Mouse (Mus musculus) forebrain, embryonic 16.5 days (tissue): ENCODE measurements around the gene Acot12. TPM values are rescaled to one million over a fixed set of nuclear protein-coding genes. Genes with fewer than 3 reads are reported as not detected.
"Not testable (repeated sequence)": the region's sequence is repeated elsewhere in the genome, so short reads cannot be mapped to it uniquely, and the experiment has no call there.

Source experiments
- ATAC-seq: fragments of 200-750 bp; cut with Nextera tagmentation; 2 replicates; pipeline ENCODE4 v1.8.0; 2017; ENCODE audit warnings: mild to moderate bottlenecking, moderate library complexity
- H3K27ac ChIP-seq: fragments of 300-500 bp; sonication (generic); 2 replicates; pipeline ENCODE4 v1.5.1; 2014; ENCODE audit warnings: low read length, control low read depth
- H3K27me3 ChIP-seq: fragments of 300-500 bp; sonication (generic); replicated peaks from 2 replicates; pipeline ENCODE4 v1.6.1; 2014; ENCODE audit warnings: low read length; ENCODE audit not compliant: control insufficient read depth, insufficient read depth
- H3K36me3 ChIP-seq: fragments of 300-500 bp; sonication (generic); 2 replicates; pipeline ENCODE4 v1.6.1; 2014; ENCODE audit not compliant: control insufficient read depth, insufficient read depth
- H3K4me1 ChIP-seq: fragments of 300-500 bp; sonication (generic); replicated peaks from 2 replicates; pipeline ENCODE4 v1.6.1; 2014; ENCODE audit warnings: low read length; ENCODE audit not compliant: control insufficient read depth, insufficient read depth
- H3K4me2 ChIP-seq: fragments of 300-500 bp; sonication (generic); 2 replicates; pipeline ENCODE4 v1.6.1; 2014; ENCODE audit warnings: mild to moderate bottlenecking, low read length, control low read depth
- H3K4me3 ChIP-seq: fragments of 300-500 bp; sonication (generic); replicated peaks from 2 replicates; pipeline ENCODE4 v1.5.1; 2014; ENCODE audit warnings: mild to moderate bottlenecking, low read length, control low read depth
- H3K9ac ChIP-seq: fragments of 300-500 bp; sonication (generic); replicated peaks from 2 replicates; pipeline ENCODE4 v1.6.1; 2014; ENCODE audit warnings: low read depth, low read length, control low read depth
- H3K9me3 ChIP-seq: fragments of 300-500 bp; sonication (generic); 2 replicates; pipeline ENCODE4 v1.6.1; 2016; ENCODE audit warnings: low read length; ENCODE audit not compliant: control insufficient read depth
- WGBS: fragments of 180-500 bp; shearing (Covaris S2); extraction: QIAGEN DNeasy Blood & Tissue Kit; methylation state at CpG from one replicate; pipeline ENCODE4 v1.1.7; 2014; 5-methylcytosine and 5-hydroxymethylcytosine counted together
- polyA plus RNA-seq: library from polyadenylated mRNA; unstranded; fragments of >200 nt; fragmentation: Nextera tagmentation; extraction: Ambion mirVana; gene quantifications from 2 replicates; pipeline ENCODE4 v1.2.1, GENCODE M21; 2015

The Acot12 gene
- polyA plus RNA-seq, 1 experiment from 2014 or later = not detected

- ATAC-seq = no peak
- H3K4me3 ChIP-seq = no peak overlapping the region
- no peak overlapping the region for H3K27ac ChIP-seq
- H3K36me3 ChIP-seq = no peaks in the 10 kb centered on the region
- no peaks in the 10 kb centered on the region for H3K4me1 ChIP-seq
- H3K9me3 ChIP-seq = no peaks in the 10 kb centered on the region
- H3K4me2 ChIP-seq = no peak overlapping the region
- no peaks in the 10 kb centered on the region for H3K27me3 ChIP-seq
- no peak overlapping the region for H3K9ac ChIP-seq
Observed at GRCm38 (mm10) chr13:91754762-91755161, 13.4 kb downstream of the Acot12 start.

- WGBS = 70% methylated on average over 4 of the region's 4 CpGs
- ATAC-seq = no peak
Observed at GRCm38 (mm10) chr13:91756230-91756629, 14.9 kb downstream of the Acot12 start.

GRCm38 (mm10) chr13:91758316-91759048 is 17.2 kb downstream of the Acot12 start:
- Histone ChIP-seq H3K36me3 (no peaks in the 10 kb centered on the region), H3K27me3 (no peaks in the 10 kb centered on the region), H3K27ac (no peak overlapping the region), H3K4me3 (no peak overlapping the region), H3K4me1 (no peaks in the 10 kb centered on the region), H3K4me2 (no peak overlapping the region), H3K9ac (no peak overlapping the region), H3K9me3 (no peaks in the 10 kb centered on the region)
- WGBS = 85% methylated on average over 7 of the region's 7 CpGs
- ATAC-seq = no peak

More at GRCm38 (mm10) chr13:91756230-91756629, 14.9 kb downstream of the Acot12 start:
- H3K9ac ChIP-seq = no peak overlapping the region
- H3K27me3 ChIP-seq = no peaks in the 10 kb centered on the region
- no peaks in the 10 kb centered on the region for H3K36me3 ChIP-seq
- no peak overlapping the region for H3K4me2 ChIP-seq
- no peaks in the 10 kb centered on the region for H3K4me1 ChIP-seq
- H3K4me3 ChIP-seq = no peak overlapping the region
- H3K9me3 ChIP-seq = no peaks in the 10 kb centered on the region
- H3K27ac ChIP-seq = no peak overlapping the region

- H3K27me3 ChIP-seq = no peaks in the 10 kb centered on the region
- ATAC-seq = no peak
- no peak overlapping the region for H3K4me3 ChIP-seq
- 73% methylated on average over 8 of the region's 8 CpGs for WGBS
- H3K9me3 ChIP-seq = no peaks in the 10 kb centered on the region
- no peaks in the 10 kb centered on the region for H3K4me1 ChIP-seq
- H3K36me3 ChIP-seq = no peaks in the 10 kb centered on the region
- H3K4me2 ChIP-seq = no peak overlapping the region
- H3K27ac ChIP-seq = no peak overlapping the region
- no peak overlapping the region for H3K9ac ChIP-seq
Observed at GRCm38 (mm10) chr13:91759791-91760190, 18.5 kb downstream of the Acot12 start.

- Histone ChIP-seq H3K27ac (no peak overlapping the region), H3K4me2 (no peak overlapping the region), H3K4me1 (no peaks in the 10 kb centered on the region), H3K4me3 (no peak overlapping the region), H3K9ac (no peak overlapping the region), H3K9me3 (no peaks in the 10 kb centered on the region), H3K36me3 (no peaks in the 10 kb centered on the region), H3K27me3 (no peaks in the 10 kb centered on the region)
- WGBS = 92% methylated on average over 8 of the region's 8 CpGs
- ATAC-seq = no peak
Observed at GRCm38 (mm10) chr13:91760302-91761050, 19.2 kb downstream of the Acot12 start.

GRCm38 (mm10) chr13:91761654-91762445 is 20.5 kb downstream of the Acot12 start:
- Histone ChIP-seq H3K27ac (no peak overlapping the region), H3K4me2 (no peak overlapping the region), H3K4me1 (no peaks in the 10 kb centered on the region), H3K27me3 (no peaks in the 10 kb centered on the region), H3K9ac (no peak overlapping the region), H3K4me3 (no peak overlapping the region), H3K36me3 (no peaks in the 10 kb centered on the region), H3K9me3 (no peaks in the 10 kb centered on the region)
- WGBS = 93% methylated on average over 6 of the region's 6 CpGs
- no peak for ATAC-seq

- not testable (repeated sequence) for H3K4me3 ChIP-seq, ATAC-seq, H3K4me2 ChIP-seq, H3K27me3 ChIP-seq, H3K9ac ChIP-seq, H3K4me1 ChIP-seq, H3K27ac ChIP-seq, H3K9me3 ChIP-seq, H3K36me3 ChIP-seq
- 87% methylated on average over 3 of the region's 3 CpGs for WGBS
Observed at GRCm38 (mm10) chr13:91763654-91764053, 22.3 kb downstream of the Acot12 start.

GRCm38 (mm10) chr13:91765627-91766026 is 24.3 kb downstream of the Acot12 start:
- Histone ChIP-seq H3K4me2 (no peak overlapping the region), H3K36me3 (no peaks in the 10 kb centered on the region), H3K4me3 (no peak overlapping the region), H3K27ac (no peak overlapping the region), H3K27me3 (no peaks in the 10 kb centered on the region), H3K9me3 (no peaks in the 10 kb centered on the region), H3K4me1 (no peaks in the 10 kb centered on the region), H3K9ac (no peak overlapping the region)
- 96% methylated on average over 4 of the region's 4 CpGs for WGBS
- no peak for ATAC-seq
